Mouse (Mus musculus) lung, postnatal 0 days (tissue): ENCODE measurements around the gene Ccdc152.

Experiments used
- CTCF ChIP-seq: IDR thresholded peaks from 2 replicates; pipeline ENCODE4 v1.5.1; 2016; ENCODE audit warnings: antibody characterized with exemption, mild to moderate bottlenecking
- EP300 ChIP-seq: IDR thresholded peaks from 2 replicates; pipeline ENCODE4 v1.6.1; 2016; ENCODE audit warnings: antibody characterized with exemption, mild to moderate bottlenecking, control low read depth

- TF ChIP-seq CTCF (no peak), EP300 (no peak)
Observed at GRCm38 (mm10) chr15:3293477-3293876, 9.8 kb downstream of the Ccdc152 start.
